Mouse (Mus musculus) monocyte, adult 5-6 weeks (primary cell): Measurements from ENCODE around the gene Dynll2. TPM values are rescaled to one million over a fixed set of nuclear protein-coding genes. Genes with fewer than 3 reads are reported as not detected.
"Not testable (repeated sequence)": the region's sequence is repeated elsewhere in the genome, so short reads cannot be mapped to it uniquely, and the experiment has no call there.

Experiments
- ATAC-seq: fragments of 153-309, 156-312 bp; replicated peaks from 2 replicates; pipeline ENCODE4 v1.8.0; 2017; ENCODE audit warnings: mild to moderate bottlenecking; ENCODE audit not compliant: low TSS enrichment, insufficient number of reproducible peaks, severe bottlenecking, poor library complexity, low FRiP score
- total RNA-seq: library from RNA; stranded (forward); fragments of 200-1000, 200-491, 200-594 nt; gene quantifications from 3 replicates; pipeline ENCODE4 v1.2.3, GENCODE M21; 2017

Dynll2 gene
- total RNA-seq, 1 experiment from 2014 or later: 12.3 TPM

- ATAC-seq: no peak
Measured at GRCm38 (mm10) chr11:88002738-88003137, 15.4 kb upstream of the Dynll2 start.

- no peak for ATAC-seq
Measured at GRCm38 (mm10) chr11:87999751-88000150, 12.4 kb upstream of the Dynll2 start.

GRCm38 (mm10) chr11:87991806-87992205 lies 4.5 kb upstream of the Dynll2 start:
- no peak for ATAC-seq

GRCm38 (mm10) chr11:87987861-87988260 lies 528 bp upstream of the Dynll2 start:
- ATAC-seq: no peak

DNA sequence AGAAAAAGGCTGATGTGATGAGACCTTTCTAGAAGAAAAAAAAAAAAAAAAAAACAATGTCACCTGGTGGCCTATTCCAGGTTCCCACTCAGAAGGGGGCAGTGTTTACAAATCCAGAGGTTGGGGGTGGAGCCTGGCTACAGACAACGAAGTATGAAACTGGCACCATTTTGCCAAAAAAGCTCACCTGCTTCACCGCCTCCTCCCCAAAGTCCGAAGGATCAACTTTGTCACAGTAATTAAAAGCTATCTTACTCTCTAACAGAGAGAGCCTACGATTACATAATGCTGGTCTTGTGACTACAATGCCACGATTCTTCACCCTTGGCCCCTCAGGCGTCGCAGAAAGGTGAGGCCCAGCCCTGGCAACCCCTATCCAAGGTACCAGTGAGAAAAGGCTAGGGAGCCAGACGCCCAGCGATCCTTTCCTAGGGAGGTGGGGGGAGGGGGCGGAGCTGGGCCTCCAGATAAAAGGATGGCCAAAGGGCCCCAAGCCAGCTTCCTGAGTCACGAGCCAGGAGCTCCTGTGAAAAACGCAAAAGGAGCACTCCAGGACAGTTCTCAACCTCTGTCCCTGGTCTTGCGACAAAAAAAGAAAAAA lies 1.1 kb downstream of the Dynll2 start:
- ATAC-seq: no peak

GRCm38 (mm10) chr11:87985643-87986042 lies 1.7 kb downstream of the Dynll2 start:
- ATAC-seq: no peak

DNA sequence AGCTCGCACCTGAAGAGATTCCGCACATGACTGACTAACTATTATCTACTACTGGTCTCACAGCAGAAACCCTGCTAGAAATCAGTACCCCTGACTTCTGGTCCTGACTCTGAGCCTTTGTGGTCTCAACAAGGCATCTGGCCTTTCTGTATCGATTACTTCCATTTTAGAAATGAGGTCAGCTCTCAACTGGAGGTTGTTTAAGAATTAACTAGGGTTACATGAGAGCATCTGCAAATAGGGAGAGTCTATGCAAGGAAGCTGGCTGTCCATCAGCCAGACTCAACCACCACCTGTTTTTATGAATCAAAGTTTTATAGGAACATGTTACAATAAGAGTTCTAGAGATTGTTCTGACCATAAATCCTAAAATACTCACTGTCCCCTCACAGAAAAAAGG lies 2.8 kb downstream of the Dynll2 start:
- ATAC-seq: no peak

GRCm38 (mm10) chr11:87978905-87979304 lies 8.4 kb downstream of the Dynll2 start:
- ATAC-seq: no peak

- ATAC-seq: not testable (repeated sequence)
Measured at GRCm38 (mm10) chr11:87977021-87977420, 10.3 kb downstream of the Dynll2 start.

DNA sequence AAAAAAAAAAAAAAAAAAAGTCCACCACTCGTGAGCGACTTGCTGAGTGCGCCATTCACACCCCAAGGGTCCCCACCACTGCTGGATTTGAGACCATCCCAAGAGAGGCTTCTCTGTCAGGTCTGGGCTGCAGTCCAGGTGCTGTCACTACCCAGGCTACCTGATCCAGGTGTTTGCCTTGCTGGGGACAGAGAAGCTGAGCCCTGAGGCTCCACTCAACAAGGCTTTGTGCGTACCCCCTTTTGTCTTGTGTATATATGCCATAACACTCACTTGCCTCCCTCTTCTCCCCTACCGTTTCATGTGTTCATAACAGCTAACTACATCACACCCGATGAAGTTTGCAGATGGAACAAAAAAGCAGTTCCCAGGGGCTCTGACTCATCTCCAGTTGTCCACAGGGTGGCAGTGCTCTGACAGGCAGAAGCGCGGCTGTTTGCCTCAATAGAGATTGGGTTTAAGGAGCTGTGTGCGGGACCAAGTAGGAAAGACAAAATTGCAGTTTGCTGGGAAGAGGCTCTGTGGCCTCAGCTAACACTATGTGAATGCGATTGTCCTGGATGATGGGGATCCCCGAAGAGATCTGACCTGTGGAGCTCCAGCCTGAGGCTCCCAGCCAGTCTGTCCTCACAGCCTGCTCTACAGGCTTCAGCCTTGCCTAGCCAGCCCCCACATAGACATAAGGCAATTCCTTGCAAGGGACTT lies 12.7 kb downstream of the Dynll2 start:
- peak; percentile 65; the same call in 1 of the 2 replicates for ATAC-seq

- ATAC-seq: no peak
Measured at GRCm38 (mm10) chr11:87973559-87974305, 13.6 kb downstream of the Dynll2 start.

DNA sequence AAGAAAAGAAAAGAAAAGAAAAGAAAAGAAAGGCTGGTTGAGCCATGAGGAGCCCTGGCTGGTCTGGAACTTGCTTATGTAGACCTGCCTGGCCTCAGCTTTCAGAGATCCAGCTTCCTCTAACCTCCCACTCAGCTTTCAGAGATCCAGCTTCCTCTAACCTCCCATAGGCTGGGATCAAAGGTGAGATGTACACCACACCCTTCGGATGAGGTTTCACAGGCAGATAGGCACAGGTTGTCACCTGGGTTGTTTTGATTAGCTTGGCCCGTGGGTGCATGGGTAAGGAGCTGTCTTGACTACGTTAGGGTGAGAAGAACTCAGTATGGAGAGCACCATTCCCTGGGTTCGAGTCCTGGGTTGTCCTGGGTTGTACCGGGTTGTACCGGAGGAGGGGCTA lies 14.5 kb downstream of the Dynll2 start:
- no peak for ATAC-seq

GRCm38 (mm10) chr11:87968356-87969122 lies 18.8 kb downstream of the Dynll2 start:
- ATAC-seq: no peak

- ATAC-seq: peak; percentile 92
Measured at GRCm38 (mm10) chr11:87967692-87968289, 19.5 kb downstream of the Dynll2 start.

GRCm38 (mm10) chr11:87966214-87966613 lies 21.1 kb downstream of the Dynll2 start:
- ATAC-seq: no peak

- ATAC-seq: no peak
Measured at GRCm38 (mm10) chr11:87965293-87965692, 22.0 kb downstream of the Dynll2 start.

DNA sequence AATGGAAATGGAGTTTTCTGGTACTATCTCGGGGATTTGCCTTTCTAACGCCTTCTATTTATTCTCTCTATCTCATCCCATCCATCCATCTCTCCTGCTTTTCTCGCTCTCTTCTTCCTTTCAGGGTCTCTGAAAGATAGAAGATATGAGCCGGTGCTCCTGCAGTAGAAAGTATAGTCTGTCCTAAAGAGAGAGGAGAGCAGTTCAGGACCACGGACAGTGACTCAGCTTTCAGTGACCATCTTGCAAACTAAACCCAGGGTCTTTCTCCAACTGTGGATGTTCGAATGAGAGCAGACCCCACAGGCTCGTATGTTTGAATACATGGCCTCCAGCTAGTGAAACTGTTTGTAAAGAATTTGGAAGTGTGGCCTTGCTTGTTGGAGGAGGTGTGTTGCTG lies 30.3 kb downstream of the Dynll2 start:
- ATAC-seq: no peak

DNA sequence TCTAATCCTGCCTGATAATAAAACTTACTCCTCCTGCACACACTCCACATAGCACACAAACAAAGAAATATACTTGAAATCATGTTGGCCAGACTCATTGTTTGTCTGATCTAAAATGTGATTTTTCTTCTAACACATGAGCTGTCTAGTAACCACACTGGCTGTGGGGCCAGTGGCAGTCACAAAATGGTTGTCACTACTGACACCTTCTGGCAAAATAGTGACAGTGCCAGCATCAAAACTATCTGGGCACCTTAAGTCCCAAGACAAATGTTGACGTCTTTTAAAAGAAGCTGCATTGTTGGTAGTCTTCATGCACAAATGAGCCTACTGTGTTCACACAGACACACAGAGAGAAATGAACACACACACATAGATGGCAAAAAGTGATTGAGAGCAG lies 32.2 kb downstream of the Dynll2 start:
- no peak for ATAC-seq

GRCm38 (mm10) chr11:87949990-87950389 lies 37.3 kb downstream of the Dynll2 start:
- no peak for ATAC-seq
